Mouse (Mus musculus): ENCODE measurements at regions not wholly inside any gene's neighbourhood (a gene's known extent, or its start where the extent isn't known, plus 50 kb on each side); places are given as distances from the start of the nearest gene placed in this dataset.

DNA sequence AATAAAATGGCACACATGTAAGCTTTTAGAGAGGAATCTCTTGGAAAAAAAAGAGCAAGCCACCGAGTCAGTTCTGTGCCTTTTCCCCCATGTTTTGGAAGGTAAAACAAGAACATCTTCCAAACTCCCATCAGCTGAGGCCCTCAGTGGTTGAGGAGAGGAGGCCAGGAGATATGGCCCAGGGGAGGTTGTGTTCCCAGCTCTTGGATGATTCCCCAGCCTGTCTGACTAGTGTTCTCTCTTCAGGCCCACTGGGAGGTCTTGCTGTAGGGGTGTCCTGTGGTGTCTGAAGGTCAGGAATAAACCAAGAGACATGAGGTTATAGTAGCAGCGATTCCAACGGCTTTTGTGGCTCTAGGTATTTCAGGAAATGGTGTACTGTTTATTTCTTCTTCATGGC is 643.2 kb downstream of the Rnf144a start:
- no peak for DNase-seq

DNA sequence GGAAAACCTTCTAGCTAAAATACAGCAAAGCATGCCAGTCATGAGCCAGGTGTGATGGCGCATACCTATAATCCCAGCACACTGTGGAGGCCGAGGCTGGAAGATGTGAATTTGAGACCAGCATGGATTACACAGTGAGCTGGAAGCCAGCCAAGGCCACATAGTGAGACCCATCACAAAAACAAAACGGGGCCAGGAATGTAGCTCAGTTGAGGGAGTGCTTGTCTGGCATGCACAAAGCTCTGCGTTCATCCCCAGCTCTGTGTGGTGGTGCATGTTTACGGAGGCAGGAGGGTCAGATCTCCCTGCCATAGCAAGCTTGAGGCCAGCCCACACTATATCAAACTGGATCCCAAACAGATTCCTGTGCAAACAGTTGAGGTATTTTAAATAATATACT is 646.4 kb downstream of the Rnf144a start:
- DNase-seq: no peak

DNA sequence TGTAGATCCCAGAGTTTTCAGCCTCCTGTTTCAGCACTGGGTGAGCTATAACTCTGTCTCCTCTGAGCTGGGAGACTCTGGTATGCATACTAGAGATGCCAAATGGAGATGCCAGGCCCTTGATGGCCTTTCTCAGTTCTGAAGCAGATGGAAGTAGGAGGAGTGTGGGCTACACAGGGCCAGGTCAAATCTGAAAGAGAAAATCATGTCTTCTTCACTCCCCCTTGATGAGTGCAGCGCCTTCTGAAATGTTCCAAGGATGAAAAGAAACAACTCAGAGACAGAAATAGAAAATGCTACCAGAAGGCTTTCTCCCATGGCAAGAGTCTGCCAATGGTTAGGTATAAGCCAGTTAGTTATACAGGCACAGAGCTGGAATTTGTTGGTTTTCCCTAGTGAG is 652.0 kb downstream of the Rnf144a start:
- no peak for DNase-seq

DNA sequence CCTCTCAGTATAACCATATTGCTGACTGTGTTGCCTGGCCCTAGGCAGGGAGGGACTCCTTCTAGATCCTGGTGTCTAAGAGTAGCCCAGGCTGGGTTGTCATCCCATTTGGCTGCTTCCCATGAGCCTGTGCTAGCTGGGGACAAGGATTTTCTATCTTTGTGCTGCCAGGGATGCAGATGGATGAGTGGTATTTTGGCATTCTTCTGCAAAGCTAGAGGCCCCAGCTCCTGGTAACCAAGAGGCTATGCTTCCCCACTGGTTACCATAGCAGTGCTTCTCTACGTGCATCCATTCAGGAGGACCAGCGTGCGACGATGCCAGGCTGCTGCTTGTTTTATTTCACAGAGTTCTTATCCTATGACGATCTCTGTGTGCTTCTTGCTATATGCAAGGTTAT is 658.0 kb downstream of the Rnf144a start:
- DNase-seq: no peak

DNA sequence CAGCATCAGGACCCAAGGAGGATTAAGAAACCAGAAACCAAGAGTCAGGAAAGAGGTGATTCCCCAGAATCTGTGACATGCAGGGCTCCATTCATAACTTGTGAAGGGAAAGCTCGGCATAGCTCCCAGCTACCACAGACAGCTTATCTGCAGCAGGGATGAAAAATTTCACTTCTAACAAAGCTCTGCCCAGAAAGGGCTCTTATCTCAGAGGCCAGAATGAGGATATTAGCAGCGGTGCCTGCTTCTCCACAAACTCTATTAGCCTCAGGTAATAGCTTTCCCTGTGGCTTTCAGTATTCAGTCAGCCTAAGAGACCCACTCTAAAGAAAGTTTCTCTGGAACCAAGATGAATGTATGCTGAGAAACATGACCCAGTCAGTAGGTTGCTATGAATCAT is 636.9 kb upstream of the Id2 start:
- no peak for DNase-seq

DNA sequence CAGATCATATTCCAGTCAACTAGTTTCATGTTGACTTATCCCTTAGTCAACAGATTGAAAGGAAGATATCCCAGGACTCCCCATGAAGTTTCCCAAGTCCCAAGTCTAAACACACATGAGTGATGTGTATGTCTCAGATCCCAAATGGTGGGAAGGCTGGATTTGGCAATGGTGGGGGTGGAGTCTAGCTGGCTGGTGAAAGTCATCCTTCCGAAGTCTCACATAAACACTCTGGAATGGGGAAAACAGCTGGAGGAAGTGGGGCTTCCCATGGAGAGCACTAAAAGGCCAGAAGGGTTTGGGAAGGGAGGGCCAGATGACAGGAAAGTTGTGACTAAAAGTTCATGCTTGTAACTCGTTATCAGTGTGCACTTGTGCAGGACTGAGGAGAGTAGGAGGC is 628.8 kb upstream of the Id2 start:
- no peak for DNase-seq

DNA sequence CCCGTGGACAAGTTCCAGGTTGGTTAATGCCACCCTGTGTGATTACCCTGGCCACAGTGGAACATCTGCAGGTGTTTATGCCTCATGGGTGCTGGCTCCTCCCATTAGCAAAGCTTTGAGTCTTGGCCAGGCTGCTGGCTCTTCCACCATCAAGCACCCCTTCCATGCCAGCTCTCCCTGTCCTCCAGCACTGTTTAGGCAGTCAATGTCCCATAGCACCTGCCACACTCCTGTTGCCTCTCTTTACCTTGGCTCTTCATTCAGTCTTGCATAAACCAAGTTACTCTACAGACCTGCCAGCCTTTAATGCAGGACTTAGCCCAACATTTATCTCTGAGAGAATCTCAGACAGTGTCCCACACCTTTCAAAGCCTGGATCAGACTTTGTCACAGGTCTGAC is 614.2 kb upstream of the Id2 start:
- DNase-seq: no peak

DNA sequence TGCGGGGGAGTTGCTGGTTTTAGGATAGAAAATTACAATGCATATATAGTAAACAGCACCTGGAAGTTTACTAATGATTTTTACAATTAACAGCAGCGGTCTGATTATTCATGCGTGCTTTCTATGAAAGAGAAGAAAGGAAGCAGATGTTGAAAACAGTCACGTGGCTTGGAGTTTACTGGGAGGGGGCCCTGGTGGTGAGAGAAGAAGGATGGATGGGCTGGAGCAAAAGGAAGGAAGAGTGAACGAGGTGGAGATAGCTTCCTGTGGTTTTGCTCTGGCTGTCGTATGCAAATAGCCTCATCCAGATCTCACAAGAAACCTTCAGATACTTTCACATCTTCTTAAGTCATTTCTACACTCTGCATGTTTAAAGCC is 606.1 kb upstream of the Id2 start:
- no peak for DNase-seq

DNA sequence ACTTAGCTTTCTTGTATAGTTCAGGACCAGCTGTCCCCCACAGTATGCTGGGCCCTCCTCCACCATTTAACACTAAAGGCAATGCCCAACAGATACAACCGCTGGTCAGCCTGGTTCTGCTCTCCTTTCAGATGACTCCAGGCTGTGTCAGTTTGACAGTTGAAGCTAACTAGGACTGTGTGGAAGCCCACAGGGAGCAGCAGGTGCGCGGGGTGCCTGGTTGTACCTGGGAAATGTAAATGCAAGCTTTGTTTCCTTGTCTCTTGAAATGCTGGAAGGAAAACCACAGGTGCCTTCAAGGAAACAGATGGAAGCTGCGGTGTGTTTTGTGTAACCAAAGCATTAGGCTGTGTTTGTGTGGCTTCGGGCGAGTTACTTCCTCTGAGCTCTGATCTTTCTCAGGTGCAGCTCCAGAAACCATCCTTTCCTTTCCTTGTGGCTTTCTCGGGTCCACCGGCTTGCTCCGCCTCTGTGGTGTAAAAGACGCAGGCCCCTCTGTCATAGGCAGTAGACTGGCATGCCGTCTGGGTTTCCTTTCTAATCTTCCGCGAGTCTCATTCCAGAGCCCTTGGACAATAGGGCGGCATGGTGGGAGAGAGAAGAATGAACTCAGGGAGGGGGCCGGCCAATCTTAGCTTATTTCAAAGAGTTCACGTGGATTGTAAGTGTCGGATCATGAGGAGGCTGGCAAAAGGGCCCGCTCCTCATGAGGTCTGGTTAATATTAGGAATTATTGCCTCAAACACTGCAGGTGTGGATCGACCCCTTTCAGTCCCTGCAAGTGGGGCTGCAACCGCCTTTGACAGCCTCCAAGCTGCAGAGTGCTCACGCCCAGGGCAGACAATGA is 605.5 kb upstream of the Id2 start:
- no peak for DNase-seq

DNA sequence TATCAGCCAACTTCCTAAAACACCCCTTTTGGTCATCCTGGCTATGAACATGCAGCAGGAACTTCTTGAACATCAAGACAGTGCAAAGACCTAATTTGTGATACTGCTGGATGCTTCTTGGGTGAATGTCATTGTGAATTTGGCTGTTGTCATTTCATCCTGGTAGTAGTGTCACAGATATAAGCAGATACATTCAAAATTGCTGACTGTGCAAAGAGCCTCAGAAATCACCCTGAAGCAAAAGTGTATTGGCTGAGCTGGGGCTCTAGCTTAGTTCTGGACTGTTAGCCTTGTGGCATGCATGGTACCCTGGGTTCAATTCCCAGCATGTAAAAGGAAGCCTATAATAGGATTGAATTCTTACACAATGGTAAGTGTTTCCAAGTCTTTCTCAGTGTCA is 590.1 kb upstream of the Id2 start:
- no peak for DNase-seq

DNA sequence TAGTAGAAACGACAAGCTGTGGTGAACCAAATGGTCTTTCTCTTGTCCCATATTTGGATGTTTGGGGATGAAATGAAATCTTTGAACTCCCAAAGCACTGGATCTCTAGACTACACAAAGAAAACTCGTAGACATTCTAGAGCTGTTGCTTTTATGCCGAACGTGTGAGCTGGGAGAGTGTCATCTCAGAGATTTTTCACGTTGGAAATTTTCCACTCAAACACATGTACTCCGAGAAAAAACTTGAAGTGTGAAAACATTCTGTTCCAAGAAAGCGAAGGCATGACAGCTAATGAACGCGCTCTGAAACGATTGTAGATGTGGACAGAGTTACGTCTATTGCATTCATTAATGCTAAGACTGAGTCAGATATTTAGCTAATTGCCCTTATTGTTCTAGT is 579.7 kb upstream of the Id2 start:
- no peak for DNase-seq

DNA sequence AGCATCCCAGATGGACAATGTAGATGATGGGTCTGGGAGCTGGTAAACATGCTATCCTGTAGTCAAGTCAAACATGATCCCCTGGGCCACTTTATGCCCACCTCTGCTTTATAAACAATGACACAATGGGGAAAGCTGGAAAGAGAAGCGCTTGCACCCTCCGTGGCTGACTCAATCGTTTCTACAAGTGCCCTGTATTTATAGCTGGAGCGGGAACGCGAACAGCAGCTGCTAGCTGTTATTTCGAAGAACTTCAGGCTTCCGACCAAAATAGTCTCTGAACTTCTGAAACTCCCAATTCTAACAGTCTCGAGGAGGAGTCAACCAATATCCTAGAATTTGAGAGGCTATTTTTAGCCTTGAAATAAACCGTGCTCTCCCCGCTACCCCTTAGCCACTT is 571.4 kb upstream of the Id2 start:
- DNase-seq: no peak

DNA sequence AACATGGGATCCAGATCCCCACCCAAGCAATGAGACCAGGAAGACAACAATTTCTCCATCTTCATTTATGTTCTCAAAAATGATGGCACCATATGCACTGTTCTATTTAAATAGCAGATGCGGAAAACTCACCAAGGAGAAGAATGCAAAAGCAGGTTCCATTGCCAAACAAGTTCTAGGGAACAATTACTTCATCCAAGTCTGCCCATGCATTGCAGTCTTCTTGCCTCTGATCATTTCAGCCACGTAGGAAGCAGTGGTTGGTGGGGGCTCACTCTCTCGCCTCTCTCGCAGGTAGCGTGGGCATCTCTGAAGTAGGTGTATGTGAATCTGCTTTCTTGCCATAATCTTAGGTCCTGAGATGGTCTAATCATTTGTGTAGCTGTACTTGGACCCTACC is 557.5 kb upstream of the Id2 start:
- DNase-seq: no peak

DNA sequence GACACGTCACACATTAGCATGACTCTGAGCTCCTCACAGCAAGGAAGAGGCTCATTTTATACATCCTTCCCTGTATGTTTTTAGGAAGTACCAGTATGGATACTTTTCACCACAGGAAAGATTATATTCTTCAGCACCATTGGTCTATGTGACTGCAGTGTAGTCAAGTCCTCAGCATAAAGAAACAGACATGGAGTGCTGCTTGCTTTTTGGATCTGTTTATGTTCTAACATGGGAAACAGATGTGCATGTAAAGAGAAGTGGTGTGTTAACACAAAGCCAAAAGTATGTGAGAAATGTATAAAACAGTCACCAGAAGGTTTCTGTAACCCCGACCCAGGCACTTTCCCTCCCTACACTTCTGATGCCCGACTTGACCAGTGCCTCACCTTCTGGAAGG is 553.3 kb upstream of the Id2 start:
- no peak for DNase-seq

DNA sequence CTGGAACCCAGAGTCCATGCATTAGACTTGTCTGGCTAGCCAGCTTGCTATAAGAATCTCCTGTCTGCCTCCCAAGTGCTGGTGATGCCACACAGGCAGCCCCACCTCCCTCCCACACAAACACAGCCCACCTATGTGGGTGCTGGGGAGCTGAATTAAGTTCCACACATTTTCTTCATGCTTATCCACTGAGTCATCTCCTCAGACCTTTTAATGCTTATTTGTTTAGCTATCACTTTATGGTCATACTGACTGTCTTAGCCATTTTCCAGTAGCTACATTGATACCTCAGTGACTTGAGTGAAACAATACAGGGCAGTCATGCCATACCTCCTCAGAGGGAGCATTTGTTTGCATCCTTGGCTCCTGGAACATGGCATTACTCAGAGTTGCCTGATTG is 531.1 kb upstream of the Id2 start:
- no peak for DNase-seq

DNA sequence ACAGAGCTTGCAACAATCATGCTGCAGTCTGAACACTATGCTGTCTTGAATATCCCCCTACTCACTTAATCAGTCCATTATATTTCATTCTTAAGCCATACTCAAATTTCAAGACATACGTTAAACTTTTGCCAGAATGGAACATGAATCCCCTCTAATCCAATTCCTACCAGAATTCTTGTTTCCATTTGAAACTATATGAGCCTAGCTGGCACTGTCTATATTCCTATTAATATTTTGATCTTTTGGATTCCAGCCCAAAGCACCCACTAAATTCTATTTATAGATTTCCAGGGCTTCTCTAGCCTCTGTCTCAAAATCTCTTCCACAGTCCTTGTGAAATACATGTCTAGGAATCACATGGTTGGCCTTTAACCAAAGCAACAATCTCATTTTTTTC is 528.9 kb upstream of the Id2 start:
- DNase-seq: no peak

DNA sequence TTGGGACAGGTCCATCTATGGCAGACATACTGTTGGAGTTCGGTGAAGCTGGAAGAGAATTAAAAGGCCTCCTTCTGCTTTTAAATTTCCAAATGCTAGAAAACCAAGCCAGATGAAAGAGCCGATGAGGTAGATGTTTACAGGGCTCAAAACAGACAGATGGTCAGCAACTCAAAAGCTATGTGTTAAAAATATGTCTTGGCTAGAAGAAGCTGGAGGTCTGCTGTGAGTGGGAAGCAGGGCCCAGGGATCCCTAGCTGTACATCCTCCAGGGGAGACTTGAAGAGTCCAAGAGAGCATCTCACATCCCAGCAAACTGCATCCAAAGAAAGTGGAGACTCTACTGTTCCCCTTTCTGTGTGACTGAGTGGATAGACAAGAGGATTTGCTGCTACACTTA is 526.5 kb upstream of the Id2 start:
- no peak for DNase-seq

DNA sequence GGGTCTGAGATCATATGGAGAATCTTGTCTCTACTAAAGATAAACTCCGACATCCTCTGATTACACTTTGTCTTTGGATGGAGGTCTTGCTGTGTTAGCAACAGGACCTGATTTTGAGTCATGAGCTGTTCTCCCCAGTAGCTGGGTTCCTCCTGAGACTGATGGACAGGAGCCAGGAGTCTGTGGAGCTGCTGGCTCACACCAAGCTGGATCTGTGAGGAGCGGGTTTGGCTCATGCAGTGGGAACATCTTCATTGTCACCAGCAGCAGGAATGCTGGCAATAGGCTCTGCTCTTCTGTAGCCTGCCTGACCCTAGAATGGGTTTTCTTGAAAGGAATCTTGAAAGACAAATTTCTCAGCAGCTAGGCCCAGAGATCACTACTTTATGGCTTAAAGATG is 524.2 kb upstream of the Id2 start:
- no peak for DNase-seq

DNA sequence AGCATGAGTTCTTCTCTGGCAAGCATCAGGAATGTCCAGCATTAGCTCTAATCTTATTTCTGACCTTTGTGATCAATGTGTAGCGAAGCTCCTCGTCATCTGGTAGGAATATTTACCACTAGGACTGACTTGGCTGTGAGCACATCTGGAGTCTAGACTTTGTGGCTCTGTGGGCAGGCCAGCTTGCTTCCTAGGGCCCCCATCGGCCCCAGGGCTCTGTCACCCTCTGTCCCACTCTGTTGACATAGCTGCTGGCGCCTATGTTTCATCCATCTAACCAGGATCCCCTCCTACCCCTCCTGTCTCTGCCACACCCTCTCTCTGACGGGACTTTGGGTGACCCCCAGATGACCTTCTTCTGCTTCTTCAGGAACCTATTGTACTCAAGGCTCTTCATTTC is 520.6 kb upstream of the Id2 start:
- DNase-seq: no peak

DNA sequence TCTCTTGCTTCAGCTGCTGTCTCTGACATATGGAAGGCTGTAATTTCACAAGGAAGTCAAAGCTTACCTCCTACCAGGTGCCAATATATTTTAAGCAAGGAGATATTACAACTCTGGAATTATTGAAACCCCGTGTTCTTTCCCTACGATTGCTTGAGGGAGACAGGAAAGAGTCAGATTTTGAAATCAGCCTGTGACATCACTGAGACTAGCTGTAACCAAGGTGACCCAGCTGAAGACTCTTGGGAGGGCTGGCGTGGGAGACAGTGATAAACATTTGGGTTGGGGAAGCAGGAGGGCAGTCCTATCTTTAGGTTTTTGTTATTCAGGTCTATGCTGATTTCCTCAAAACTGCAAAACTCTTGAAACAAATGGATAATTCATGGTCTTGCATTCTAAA is 518.4 kb upstream of the Id2 start:
- DNase-seq: no peak

DNA sequence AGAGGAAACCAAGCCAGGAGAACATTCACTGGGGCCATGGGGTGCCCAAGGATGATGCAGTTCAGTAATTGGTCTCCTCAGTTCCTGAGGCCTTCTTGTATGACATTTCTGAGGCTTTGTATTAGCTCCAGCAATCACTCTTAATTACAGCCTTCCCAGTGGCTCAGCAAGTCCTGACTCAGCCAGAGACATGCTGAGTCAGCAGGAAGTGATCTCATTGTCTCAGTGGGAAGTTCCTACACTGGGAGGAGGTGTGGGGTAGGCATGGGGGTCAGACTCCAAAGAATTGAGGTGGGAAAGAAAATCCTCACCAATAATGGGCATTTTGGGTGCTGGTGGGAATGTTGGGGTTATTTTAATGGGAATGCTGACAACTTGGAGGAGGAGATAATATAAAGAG is 516.5 kb upstream of the Id2 start:
- DNase-seq: no peak

DNA sequence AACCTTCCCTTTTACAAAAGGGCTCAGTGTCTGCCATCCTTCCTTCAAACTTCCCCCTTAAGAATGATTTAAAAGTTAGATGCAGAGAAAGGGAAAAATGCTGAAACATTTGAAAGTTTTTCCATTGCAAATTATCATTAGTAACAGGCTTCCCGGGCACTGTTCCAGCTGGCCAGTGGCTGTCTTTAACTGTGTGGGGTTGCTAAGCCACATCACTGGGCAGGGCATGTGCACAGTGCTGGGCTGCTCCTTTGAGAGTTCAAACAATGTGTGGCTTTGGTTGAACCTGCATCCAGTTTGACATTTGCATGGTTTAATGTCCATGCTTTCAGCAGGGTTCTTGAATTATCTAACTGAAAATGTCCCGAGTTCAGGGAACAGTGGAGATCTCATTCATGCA is 512.1 kb upstream of the Id2 start:
- DNase-seq: no peak

DNA sequence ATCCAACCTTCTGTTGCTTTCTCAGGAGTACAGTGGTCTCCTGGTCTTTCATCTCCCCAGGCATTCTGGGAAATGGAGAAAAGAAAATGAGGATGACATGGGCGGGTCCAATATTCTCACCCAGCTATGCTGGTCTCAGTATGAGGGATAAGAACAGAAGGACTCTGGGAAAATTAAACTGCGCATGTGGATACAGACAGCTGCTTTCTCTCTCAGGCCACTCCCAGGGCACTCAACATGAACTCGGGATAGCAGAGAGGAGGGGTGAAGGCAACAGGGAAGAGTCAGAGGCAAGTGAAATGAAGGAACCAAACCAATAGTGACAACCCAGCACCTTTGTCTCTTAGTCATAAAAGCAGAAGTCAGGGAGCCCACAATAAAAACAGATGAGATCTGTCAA is 508.5 kb upstream of the Id2 start:
- DNase-seq: no peak

DNA sequence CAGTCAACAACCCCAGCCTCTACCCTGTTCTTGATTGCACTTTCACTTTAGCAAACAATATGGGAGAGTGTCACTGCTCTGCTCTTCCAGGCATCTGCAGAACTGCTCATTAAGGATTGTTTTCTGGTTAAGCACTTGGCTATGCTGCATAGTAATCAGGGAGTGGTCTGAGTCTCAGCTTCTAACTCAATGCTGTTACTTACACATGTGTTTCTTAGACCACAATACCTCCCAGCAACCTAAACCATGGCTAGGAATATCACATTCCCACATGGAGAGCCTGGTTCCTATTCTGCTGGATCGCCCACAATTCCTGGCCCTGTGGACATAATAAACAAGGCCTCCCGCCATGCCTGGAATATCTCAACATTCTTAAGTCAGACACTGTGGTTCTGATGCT is 493.3 kb upstream of the Id2 start:
- no peak for DNase-seq

DNA sequence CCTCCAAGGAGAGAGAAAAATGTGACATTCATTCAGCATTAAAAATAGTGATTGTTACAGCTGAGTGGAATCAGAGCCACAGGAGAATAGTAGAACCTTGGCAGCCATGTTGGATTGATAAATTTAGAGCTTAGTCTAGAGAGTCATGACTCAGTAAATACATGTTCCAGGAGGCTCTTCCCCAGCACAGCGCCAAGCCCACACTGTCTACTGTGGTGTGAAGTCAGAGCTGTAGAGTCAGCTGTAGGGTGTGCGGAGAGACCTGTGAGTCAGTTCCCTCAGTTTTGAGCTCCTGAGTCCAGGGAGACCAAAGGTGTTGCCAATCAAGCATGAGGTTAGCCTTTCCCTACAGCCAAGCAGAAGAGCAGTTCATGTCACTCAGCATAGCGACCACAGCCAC is 488.8 kb upstream of the Id2 start:
- no peak for DNase-seq

DNA sequence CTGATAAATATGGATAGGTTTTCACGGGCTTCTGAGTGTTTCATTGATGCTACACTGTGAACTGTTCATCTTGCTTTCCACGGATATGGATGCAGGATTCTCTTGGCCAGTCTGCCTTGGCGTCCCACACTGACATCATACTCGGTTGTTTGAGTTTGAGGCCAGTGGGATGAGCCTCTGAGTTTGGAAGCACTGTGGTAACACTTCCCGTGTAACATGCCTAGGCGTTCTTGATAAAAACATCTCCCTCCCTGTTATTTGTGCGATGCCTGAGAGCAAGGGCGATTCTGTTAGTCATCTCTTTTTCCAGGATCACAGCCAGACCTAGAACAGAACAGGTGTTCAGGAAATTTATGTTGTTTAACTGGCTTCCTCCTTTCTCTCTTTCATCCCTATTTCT is 482.5 kb upstream of the Id2 start:
- no peak for DNase-seq
